Mouse (Mus musculus): ENCODE measurements around the gene Kdelr1.

Gene Kdelr1

DNA sequence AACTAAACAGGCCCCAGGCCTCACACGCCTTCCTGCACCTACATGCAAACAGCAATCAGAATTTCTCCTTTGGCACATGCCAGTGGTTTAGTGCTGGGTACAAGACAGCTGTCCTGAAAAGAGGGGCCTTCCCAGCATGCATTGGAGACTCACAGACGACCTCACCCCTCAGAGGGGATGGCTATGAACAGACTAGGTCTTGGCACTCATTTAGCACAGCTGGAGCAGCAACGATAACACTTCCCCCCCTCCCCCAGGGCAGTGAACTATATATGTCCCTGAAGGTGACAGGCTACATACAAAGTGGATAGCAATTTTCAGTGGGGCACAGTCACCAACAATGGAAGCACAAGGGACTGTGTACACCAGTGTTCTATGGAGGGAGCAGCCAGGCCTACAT, 8.1 kb upstream of the Kdelr1 start:
- ChIA-PET CTCF (no interaction called here), POLR2A (interaction anchor here in 2 of 4 experiments (0.7 to 3.0 kb wide), 2 partner anchors 9 to 271 kb away, joined by 4 to 16 read pairs; partner anchors contain the start of gene Kdelr1 (in 1 of the 2))

DNA sequence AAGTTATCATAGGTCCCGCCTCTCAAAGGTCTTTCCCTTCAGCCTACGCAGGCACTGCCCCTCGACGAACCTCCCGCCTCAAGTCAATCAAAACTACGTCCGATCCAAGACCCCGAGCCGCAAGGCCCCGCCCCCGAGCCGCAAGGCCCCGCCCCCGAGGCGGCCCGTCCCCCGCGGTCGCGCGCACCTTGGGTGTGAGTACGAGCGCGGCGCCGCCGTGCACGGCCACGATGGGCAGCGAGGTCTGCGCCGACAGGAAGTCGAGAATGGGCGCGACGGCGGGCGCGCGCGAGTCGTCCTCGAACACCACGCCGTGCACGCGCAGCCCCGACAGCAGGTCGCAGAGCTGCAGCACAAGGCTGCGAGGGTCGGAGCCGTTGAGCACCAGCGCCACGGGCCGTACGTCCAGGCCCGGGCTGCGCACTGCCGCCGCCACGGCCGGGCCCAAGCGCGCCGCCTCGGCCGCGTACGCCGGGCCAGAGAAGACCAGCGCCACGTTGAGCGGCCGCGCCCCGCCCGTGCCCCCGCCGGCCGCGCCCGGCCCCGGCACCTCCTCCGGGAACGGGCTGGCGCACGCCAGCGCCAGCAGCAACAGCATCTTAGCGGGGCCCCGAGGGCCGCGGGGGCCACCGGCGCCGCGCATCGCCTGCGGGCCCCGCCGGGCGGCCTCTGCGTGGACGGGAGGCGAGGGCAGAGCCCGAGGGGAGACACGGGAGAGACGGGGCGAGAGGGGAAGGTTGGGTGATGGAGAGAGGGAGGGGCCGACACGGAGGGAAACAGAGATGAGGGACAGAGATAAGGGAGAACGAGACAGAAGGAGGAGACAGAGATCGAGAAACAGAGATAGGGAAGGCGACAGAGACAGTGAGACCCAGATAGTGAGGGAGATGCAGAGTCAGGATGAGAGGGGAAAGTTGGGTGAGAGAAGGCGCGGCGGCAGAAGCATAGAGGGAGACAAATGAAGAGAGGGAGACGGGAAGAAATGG, 6.4 kb upstream of the Kdelr1 start:
- ChIA-PET CTCF (interaction anchor here in 2 of 4 experiments (0.6 to 1.0 kb wide), 4 partner anchors 27 to 88 kb away, joined by 3 read pairs; no protein-coding TSS in a partner anchor), POLR2A (interaction anchor here in 3 of 4 experiments (0.6 to 1.0 kb wide), 8 partner anchors 9 to 867 kb away, joined by 3 to 11 read pairs (median 4); partner anchors contain the start of genes Grin2d (in 2 of the 3), Sphk2 (in 1 of the 3), Syngr4 (in 1 of the 3) and Tmem143 (in 1 of the 3))

DNA sequence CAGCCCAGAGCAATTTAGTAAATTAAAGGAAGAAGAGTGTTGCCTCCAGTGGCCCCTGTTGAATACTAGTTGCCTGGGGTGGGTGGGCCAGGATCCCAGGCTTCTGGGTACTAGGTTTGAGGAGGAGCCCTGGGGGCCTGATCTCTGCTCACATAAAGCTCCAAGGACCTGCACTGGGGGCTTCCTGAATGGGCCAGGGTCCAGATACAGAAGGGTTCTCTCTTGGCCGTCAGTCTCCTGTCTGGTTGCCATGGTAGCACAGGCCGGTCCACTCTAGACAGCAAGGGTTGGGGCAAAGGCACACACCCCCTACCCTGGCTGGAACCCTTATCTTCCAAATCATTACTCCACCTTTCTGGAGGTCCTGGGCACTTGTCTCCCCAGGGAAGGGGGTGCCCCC, 4.7 kb upstream of the Kdelr1 start:
- ChIA-PET CTCF (interaction anchor here in 1 of 4 experiments (0.6 kb wide), 1 partner anchor 129 kb away, joined by 3 read pairs; no protein-coding TSS in a partner anchor), POLR2A (interaction anchor here in 2 of 4 experiments (0.5 to 0.7 kb wide), 3 partner anchors 13 to 117 kb away, joined by 3 to 4 read pairs (median 3); no protein-coding TSS in a partner anchor)

DNA sequence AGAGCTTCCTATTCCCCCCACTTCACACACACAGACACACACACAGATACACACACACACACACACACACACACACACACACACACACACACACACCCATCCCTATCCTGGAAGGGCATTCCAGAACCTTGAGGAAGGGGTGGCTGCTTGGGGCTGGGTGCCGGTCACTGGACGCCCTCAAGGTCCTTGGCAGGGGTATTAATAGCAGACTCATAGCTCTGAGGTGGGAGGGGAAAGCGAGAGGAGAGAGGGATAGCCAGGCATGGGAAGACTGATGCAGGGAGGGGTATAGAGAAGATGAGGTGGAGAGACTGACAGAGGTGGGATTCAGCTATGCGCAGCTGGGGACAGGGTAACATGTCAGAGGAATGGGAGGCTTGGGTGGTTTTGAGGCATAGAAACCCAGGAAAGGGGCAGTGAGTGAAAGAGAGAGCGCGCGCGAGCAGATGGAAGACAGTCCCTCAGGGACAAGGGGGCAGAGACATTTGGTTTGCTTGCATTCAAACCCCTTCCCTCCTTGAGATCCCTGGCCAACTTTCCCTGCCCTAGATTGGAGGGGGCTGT, 3.4 kb upstream of the Kdelr1 start:
- ChIA-PET POLR2A (interaction anchor here in 3 of 4 experiments (0.6 to 2.0 kb wide), 5 partner anchors 15 to 897 kb away, joined by 3 to 8 read pairs (median 4); no protein-coding TSS in a partner anchor), CTCF (interaction anchor here in 1 of 4 experiments (1.2 kb wide), 1 partner anchor 170 kb away, joined by 4 read pairs; no protein-coding TSS in a partner anchor)

DNA sequence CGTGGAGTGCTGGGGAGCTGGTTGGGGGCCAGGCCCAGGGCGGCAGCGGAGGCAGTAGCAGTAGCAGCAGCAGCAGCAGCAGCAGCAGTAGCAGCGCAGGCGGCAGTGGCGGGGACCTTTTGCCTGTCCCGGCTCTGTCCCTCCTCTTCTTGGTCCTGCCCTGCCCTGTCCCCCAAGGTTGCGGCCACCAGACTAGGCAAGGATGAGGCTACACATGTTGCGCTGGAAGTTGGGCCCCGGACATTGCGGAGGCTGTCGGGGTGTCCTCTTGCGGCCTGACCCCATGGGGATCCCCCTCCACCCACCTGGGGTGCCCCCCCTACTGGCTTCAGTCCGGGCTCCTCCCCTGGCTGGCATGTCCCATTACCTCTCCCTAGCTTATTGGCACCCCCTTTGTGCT, 2.8 kb upstream of the Kdelr1 start:
- CTCF ChIA-PET = interaction anchor here in 1 of 4 experiments (1.2 kb wide), 1 partner anchor 169 kb away, joined by 4 read pairs; no protein-coding TSS in a partner anchor

DNA sequence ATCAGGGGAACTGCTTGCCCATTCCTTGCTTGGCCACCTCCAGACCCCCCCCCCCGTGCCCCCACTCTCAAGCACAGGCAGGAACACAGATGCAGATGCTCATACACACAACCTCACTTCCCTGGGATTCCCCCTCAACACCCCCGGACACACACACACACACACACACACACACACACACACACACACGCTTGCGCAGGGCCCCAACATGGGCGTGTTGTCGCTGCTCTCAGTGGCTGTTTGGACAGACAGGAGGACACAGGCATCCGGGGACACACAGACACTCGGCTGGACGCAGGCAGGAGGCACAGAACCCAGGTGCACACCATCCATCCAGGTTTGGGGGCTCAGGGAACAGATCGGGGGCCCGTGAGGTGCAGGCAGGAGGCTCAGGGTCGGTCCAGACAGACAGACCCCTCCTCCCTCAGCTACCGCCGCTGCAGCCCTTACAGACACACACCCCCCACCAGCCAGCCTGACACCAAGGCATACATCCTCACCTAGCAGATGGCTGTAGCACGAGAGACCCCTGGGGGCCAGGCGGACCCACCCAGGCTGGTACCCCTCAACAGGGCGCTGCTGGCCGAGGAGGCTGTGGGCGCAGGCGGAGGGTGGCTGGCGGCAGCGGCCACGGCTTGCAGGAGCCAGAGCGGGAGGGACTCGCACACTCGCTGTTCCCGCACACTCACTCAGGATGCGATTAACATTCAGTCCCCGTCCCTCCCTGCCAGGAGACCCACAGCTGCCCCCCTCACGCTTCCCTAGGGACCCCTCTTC, 2.1 kb upstream of the Kdelr1 start:
- ChIA-PET POLR2A (interaction anchor here in 2 of 4 experiments (0.5 to 2.0 kb wide), 4 partner anchors 17 to 821 kb away, joined by 3 to 8 read pairs (median 4); no protein-coding TSS in a partner anchor), CTCF (interaction anchor here in 1 of 4 experiments (0.7 kb wide), 1 partner anchor 121 kb away, joined by 3 read pairs; no protein-coding TSS in a partner anchor)

More for the DNA sequence above, 2.8 kb upstream of the Kdelr1 start:
- POLR2A ChIA-PET = interaction anchor here in 2 of 4 experiments (0.9 to 2.0 kb wide), 4 partner anchors 18 to 51 kb away, joined by 3 to 8 read pairs (median 4); no protein-coding TSS in a partner anchor

DNA sequence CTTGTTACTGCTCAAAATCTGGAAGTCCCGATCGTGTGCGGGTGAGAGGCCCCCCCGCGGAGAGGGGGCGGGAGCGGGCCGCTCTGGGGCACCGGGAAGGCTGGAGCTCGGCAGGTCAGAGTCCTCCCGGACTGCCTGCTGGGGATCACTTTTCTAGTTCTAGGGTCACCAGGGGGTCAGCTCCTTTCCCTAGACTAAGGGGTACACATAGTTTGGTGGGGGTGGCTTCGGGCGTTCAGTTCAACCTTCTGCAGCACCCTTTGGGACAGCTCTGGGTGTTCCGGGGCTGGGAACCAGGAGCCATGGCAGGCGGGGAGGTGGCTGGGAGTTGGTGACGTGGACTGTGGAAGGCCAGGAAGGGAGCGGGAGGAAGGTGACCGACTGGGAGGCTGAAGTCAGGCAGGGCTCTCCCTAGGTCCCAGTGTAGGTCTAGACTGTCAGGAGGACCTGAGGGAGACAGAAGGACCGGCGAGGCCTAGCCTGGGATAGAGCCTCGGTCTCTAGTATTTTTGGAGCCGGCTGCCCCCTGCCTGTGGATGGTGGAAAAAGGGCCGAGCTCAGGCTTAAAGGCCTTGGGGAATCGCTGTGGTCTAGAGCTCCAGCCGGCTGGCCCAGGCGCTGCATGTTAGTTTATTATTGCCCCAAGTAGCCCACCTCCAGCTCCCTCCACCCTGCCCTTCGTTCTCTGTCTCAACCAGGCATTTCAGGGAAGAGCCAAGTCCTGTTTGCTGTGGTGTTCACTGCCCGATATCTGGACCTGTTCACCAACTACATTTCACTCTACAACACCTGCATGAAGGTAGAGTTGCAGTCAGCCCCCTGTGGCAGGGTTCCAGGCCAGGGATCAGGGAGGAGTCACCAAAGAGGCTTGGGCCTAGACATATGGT, 732 bp downstream of the Kdelr1 start:
- POLR2A ChIA-PET = interaction anchor here (0.6 to 5.1 kb wide), 87 partner anchors 8 to 1760 kb away, joined by 3 to 68 read pairs (median 4); partner anchors contain the start of genes Cyth2 (in 3 of the 4), Fam83e (in 3 of the 4), Sphk2 (in 3 of the 4) and Syngr4 (in 3 of the 4)
- CTCF ChIA-PET = interaction anchor here (0.5 to 3.0 kb wide), 55 partner anchors 8 to 921 kb away, joined by 3 to 32 read pairs (median 4); partner anchors contain the start of genes Kcna7 (in 2 of the 4), Syngr4 (in 2 of the 4), Tmem143 (in 2 of the 4) and Abcc8 (in 1 of the 4)

DNA sequence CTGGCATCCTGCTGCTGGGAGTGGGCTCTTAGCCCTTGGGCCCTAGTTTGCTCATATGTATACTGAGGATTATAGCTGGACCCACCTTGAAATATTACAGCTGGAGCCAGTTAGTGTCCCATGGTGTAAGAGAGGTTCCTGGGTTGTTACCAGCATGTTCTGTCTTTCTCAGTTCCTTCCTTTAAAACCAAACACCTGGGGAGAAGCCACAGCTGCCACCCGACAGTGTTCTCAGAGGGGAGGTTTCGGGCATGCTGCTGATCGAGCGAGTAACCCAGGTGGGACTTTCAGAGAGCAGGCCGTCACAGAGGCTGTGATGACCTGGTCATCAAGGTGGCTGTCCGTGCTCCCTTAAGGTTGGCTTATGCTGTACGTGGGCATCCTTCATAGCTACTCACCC, 4.3 kb downstream of the Kdelr1 start:
- ChIA-PET POLR2A (interaction anchor here in 2 of 4 experiments (0.6 to 5.1 kb wide), 6 partner anchors 11 to 363 kb away, joined by 3 to 68 read pairs (median 4); partner anchors contain the start of genes Emp3 (in 1 of the 2), Syngr4 (in 1 of the 2) and Tmem143 (in 1 of the 2)), CTCF (no interaction called here)

DNA sequence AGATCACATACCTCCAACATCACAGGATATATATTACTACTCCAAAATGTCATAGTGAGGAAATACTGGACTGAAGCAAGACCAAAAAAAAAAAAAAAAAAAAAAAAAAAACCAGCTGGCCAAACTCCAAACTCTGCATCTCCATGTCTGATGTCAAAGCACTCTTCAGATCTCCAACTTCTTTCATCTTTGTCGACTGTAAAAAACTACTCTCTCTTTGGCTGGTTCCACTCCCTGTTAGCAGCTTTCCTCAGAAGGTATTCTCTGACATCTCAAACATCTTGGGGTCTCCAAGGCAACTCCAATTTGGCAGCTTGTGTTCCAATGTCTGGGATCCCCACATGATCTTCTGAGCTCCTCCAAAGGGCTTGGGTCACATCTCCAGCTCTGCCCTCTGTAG, 5.7 kb downstream of the Kdelr1 start, which contains the start of gene Grin2d:
TSS of gene Grin2d (minus strand) at position 101 of the 400 bp plus-strand sequence.
- ChIA-PET CTCF (interaction anchor here in 2 of 4 experiments (0.6 kb wide), 2 partner anchors 18 to 21 kb away, joined by 4 to 5 read pairs; no protein-coding TSS in a partner anchor), POLR2A (interaction anchor here in 3 of 4 experiments (0.6 to 1.7 kb wide), 9 partner anchors 10 to 320 kb away, joined by 3 to 6 read pairs (median 4); partner anchors contain the start of genes Syngr4 (in 1 of the 3) and Tmem143 (in 1 of the 3))

DNA sequence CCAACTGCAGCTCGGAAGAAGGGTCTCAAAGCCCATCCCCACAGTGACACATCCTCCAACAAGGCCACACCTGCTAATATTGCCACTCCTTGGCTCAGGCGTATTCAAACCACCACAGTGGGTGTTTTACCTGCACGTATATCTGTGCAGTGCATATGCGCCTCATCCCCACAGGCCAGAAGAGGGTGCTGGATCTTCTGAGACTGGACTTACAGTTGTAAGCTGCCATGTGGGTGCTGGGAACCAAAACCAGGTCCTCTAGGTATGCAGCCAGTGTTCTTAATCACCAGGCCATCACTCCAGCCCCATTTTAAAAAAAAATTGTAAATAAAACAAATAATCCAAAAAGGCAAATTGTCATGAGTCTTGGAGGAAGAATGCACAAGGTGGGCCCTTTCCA, 8.0 kb downstream of the Kdelr1 start:
- ChIA-PET CTCF (interaction anchor here in 2 of 4 experiments (0.6 to 2.1 kb wide), 4 partner anchors 8 to 206 kb away, joined by 3 to 6 read pairs (median 3); partner anchors contain the start of genes Fam83e (in 1 of the 2), Kdelr1 (in 1 of the 2) and Nomo1 (in 1 of the 2)), POLR2A (interaction anchor here in 3 of 4 experiments (0.9 to 2.2 kb wide), 8 partner anchors 8 to 163 kb away, joined by 3 to 13 read pairs (median 6); partner anchors contain the start of genes Syngr4 (in 3 of the 3), Tmem143 (in 3 of the 3), Kdelr1 (in 1 of the 3) and Sphk2 (in 1 of the 3))

DNA sequence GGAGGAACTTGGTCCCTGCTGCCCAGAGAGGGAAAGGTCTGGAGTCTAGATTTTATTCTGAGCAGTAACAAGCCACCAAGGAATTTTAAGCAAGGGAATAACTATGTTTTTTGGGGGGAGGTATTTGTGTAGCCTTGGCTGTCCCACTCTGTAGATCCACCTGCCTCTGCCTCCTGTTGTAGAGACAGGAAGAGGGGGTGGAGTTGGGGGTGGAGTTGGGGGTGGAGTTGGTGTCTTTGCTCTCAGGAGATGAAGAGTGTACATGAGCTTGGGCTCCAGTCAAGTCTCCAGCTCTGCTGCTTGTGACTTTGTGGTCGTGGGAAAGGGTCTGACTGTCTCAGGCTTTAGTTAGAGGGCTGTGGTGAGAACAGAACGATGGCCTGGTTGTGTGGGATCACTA, 8.4 kb downstream of the Kdelr1 start:
- ChIA-PET CTCF (interaction anchor here in 2 of 4 experiments (0.6 to 2.1 kb wide), 4 partner anchors 8 to 207 kb away, joined by 3 to 6 read pairs (median 3); partner anchors contain the start of genes Fam83e (in 1 of the 2), Kdelr1 (in 1 of the 2) and Nomo1 (in 1 of the 2)), POLR2A (interaction anchor here in 3 of 4 experiments (0.7 to 2.0 kb wide), 5 partner anchors 8 to 16 kb away, joined by 3 to 8 read pairs (median 4); partner anchors contain the start of genes Syngr4 (in 3 of the 3), Tmem143 (in 3 of the 3) and Kdelr1 (in 1 of the 3))

DNA sequence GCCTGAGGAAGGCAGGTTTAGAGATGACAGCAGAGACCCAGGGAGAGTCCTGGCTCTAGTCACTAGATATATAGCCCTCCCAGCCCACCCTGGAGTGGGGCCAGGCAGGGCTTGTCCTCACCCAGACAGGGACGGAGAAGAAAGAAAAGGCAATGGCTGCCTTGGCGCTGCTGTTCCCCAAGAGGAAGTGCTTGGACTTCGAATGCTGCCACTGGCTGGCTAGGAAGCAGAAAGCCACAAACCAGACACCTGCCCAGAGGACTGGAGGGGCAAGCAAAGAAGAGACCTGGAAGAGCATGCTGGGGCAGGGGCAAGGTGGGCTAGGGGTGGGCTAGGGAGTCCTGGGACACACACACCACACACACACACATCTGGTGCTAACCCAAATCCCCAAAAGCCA, 14.7 kb downstream of the Kdelr1 start:
- CTCF ChIA-PET = interaction anchor here in 2 of 4 experiments (0.7 to 1.5 kb wide), 5 partner anchors 13 to 32 kb away, joined by 3 to 4 read pairs (median 3); no protein-coding TSS in a partner anchor
- POLR2A ChIA-PET = interaction anchor here (0.8 to 3.5 kb wide), 12 partner anchors 8 to 126 kb away, joined by 3 to 29 read pairs (median 6); partner anchors contain the start of genes Syngr4 (in 3 of the 4), Tmem143 (in 3 of the 4) and Kdelr1 (in 2 of the 4)

DNA sequence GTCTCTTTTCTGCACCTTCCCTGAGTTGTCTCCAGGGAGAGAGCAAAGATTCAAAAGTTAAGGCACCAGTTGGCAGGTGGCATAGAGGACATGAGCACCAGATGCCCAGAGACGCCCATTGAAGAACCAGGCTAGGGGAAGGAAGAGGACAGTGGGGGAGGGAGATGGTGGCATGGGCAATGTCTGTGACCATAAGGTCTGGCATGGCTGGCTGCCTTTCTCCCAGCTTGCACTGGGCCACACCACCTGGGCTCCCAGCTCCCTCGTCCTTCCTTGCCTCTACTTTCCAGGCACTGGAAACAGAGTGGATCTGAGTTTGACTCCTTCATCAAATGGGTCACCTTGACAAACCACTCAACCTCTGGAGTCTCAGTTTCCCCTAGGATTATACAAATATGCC, 20.1 kb downstream of the Kdelr1 start:
- ChIA-PET CTCF (no interaction called here), POLR2A (interaction anchor here in 3 of 4 experiments (0.9 to 3.2 kb wide), 8 partner anchors 9 to 175 kb away, joined by 3 to 20 read pairs (median 4); partner anchors contain the start of genes Cyth2 (in 1 of the 3), Kdelr1 (in 1 of the 3) and Sphk2 (in 1 of the 3))

DNA sequence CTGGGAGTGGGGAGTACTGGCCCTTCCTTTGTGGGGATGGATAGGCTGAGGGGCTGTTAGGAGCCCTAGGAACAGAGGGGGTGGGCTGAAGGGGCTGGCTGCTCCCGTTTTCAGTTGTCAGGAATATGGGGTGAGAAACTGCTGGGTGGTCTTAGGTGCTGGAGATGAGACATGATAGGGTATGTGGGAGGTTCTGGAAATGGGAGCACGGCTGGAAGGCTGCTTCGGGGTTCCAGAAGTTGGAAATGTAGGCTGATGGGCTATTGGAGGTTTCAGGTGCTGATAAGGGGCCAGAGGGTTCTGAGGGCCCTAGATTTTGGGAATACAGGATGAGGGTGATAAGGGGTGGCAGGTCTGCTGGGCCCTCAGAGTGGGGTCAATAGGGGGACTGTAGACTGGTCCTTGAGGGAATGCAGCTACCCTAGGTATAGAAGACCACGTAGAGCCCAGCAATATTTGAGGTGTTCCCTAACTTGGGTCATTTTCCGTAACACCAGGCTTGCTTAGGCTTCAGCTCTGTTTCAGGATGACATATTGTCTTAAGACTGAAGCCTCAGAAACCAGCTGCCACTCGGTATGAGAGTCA, 23.5 kb downstream of the Kdelr1 start:
- POLR2A ChIA-PET = interaction anchor here (0.5 to 4.9 kb wide), 89 partner anchors 8 to 917 kb away, joined by 3 to 68 read pairs (median 5); partner anchors contain the start of genes Kdelr1 (in 3 of the 4), Sphk2 (in 3 of the 4), Cyth2 (in 2 of the 4) and Emp3 (in 2 of the 4)

More for the DNA sequence above, 23.5 kb downstream of the Kdelr1 start:
- CTCF ChIA-PET = interaction anchor here (0.6 to 2.8 kb wide), 27 partner anchors 17 to 1510 kb away, joined by 3 to 32 read pairs (median 4); partner anchors contain the start of genes Kdelr1 (in 2 of the 4) and Ccdc114 (in 1 of the 4)

All from embryonic stem cell, embryonic (primary cell).